Mouse (Mus musculus) heart, embryonic 11.5 days (tissue): ENCODE data around the gene Dcp1b. TPM values are rescaled to one million over a fixed set of nuclear protein-coding genes. Genes with fewer than 3 reads are reported as not detected.

Source experiments
- ATAC-seq: fragments of 200-750 bp; cut with Nextera tagmentation; replicated peaks from 2 replicates; pipeline ENCODE4 v1.8.0; 2017; ENCODE audit warnings: moderate library complexity; ENCODE audit not compliant: insufficient number of reproducible peaks, low FRiP score, low TSS enrichment
- H3K27ac ChIP-seq: fragments of 300-500 bp; sonication (generic); 2 replicates; pipeline ENCODE4 v1.5.1; 2014; ENCODE audit warnings: mild to moderate bottlenecking, low read depth, low read length
- H3K27me3 ChIP-seq: fragments of 300-500 bp; sonication (generic); 2 replicates; pipeline ENCODE4 v1.6.1; 2014; ENCODE audit warnings: mild to moderate bottlenecking, low read length, mixed read lengths; ENCODE audit not compliant: control insufficient read depth, insufficient read depth
- H3K36me3 ChIP-seq: fragments of 300-500 bp; sonication (generic); 2 replicates; pipeline ENCODE4 v1.6.1; 2014; ENCODE audit warnings: mild to moderate bottlenecking, low read length, moderate library complexity, mixed read lengths; ENCODE audit not compliant: control insufficient read depth, insufficient read depth
- H3K4me1 ChIP-seq: fragments of 300-500 bp; sonication (generic); 2 replicates; pipeline ENCODE4 v1.6.1; 2014; ENCODE audit warnings: low read length; ENCODE audit not compliant: control insufficient read depth, insufficient read depth
- H3K4me2 ChIP-seq: fragments of 300-500 bp; sonication (generic); 2 replicates; pipeline ENCODE4 v1.6.1; 2014; ENCODE audit warnings: mild to moderate bottlenecking, moderate library complexity
- H3K4me3 ChIP-seq: fragments of 300-500 bp; sonication (generic); 2 replicates; pipeline ENCODE4 v1.5.1; 2014; ENCODE audit warnings: low read depth, low read length
- H3K9ac ChIP-seq: fragments of 300-500 bp; sonication (generic); 2 replicates; pipeline ENCODE4 v1.6.1; 2014; ENCODE audit warnings: mild to moderate bottlenecking, low read depth, low read length, moderate library complexity
- H3K9me3 ChIP-seq: fragments of 300-500 bp; sonication (generic); replicated peaks from 2 replicates; pipeline ENCODE4 v1.6.1; 2016; ENCODE audit warnings: low read length; ENCODE audit not compliant: control insufficient read depth
- WGBS: fragments of 180-500 bp; shearing (Covaris S2); extraction: QIAGEN DNeasy Blood & Tissue Kit; methylation state at CpG from one replicate; pipeline ENCODE4 v1.1.7; 2014; ENCODE audit not compliant: insufficient replicate concordance; 5-methylcytosine and 5-hydroxymethylcytosine counted together
- polyA plus RNA-seq: library from polyadenylated mRNA; unstranded; fragments of >200 nt; fragmentation: Nextera tagmentation; extraction: Ambion mirVana; gene quantifications from 2 replicates; pipeline ENCODE4 v1.2.1, GENCODE M21; 2014

Dcp1b gene
- polyA plus RNA-seq, 1 experiment from 2014 or later: 6.6 TPM

- Histone ChIP-seq H3K9ac (no peak overlapping the region), H3K4me1 (0 out of 2 replicates have a peak, but pooled peaks cover 2% of the 10 kb centered on the region), H3K27me3 (no peaks in the 10 kb centered on the region), H3K9me3 (no peaks in the 10 kb centered on the region), H3K27ac (no peak overlapping the region), H3K4me3 (no peak overlapping the region), H3K36me3 (no peaks in the 10 kb centered on the region), H3K4me2 (no peak overlapping the region)
- 76% methylated on average over 11 of the region's 11 CpGs for WGBS
- ATAC-seq: no peak
Observed at GRCm38 (mm10) chr6:119228861-119229603, 54.0 kb downstream of the Dcp1b start.

GRCm38 (mm10) chr6:119233066-119233465 lies 58.0 kb downstream of the Dcp1b start:
- no peak overlapping the region for H3K27ac ChIP-seq
- H3K9ac ChIP-seq: no peak overlapping the region
- H3K9me3 ChIP-seq: no peaks in the 10 kb centered on the region
- no peaks in the 10 kb centered on the region for H3K4me1 ChIP-seq
- no peak for ATAC-seq
- H3K27me3 ChIP-seq: no peaks in the 10 kb centered on the region
- no peak overlapping the region for H3K4me3 ChIP-seq
- H3K36me3 ChIP-seq: no peaks in the 10 kb centered on the region
- 44% methylated on average over 3 of the region's 3 CpGs for WGBS
- H3K4me2 ChIP-seq: no peak overlapping the region

GRCm38 (mm10) chr6:119235441-119235840 lies 60.4 kb downstream of the Dcp1b start:
- ATAC-seq: no peak
- Histone ChIP-seq H3K27me3 (peaks cover 3% of the 10 kb centered on the region; the same call in 1 of the 2 replicates), H3K9me3 (no peaks in the 10 kb centered on the region), H3K9ac (no peak overlapping the region), H3K36me3 (no peaks in the 10 kb centered on the region), H3K4me3 (no peak overlapping the region), H3K27ac (no peak overlapping the region), H3K4me2 (no peak overlapping the region), H3K4me1 (no peaks in the 10 kb centered on the region)
- 68% methylated on average over 5 of the region's 5 CpGs for WGBS

- H3K4me2 ChIP-seq: no peak within 1 kb of the TSS
Observed at GRCm38 (mm10) chr6:119236241-119236640, 61.2 kb downstream of the Dcp1b start, which contains the start of gene Cacna2d4. Cacna2d4 (plus strand) TSS chr6:119236526.

GRCm38 (mm10) chr6:119237427-119237989 lies 62.5 kb downstream of the Dcp1b start:
- WGBS: 67% methylated on average over 8 of the region's 8 CpGs
- H3K9ac ChIP-seq: no peak overlapping the region
- H3K4me3 ChIP-seq: no peak overlapping the region
- H3K4me2 ChIP-seq: no peak overlapping the region
- no peaks in the 10 kb centered on the region for H3K9me3 ChIP-seq
- no peaks in the 10 kb centered on the region for H3K4me1 ChIP-seq
- no peak for ATAC-seq
- no peaks in the 10 kb centered on the region for H3K36me3 ChIP-seq
- H3K27ac ChIP-seq: no peak overlapping the region
- H3K27me3 ChIP-seq: peaks cover 6% of the 10 kb centered on the region; the same call in 1 of the 2 replicates

More at GRCm38 (mm10) chr6:119236241-119236640, 61.2 kb downstream of the Dcp1b start, which contains the start of gene Cacna2d4:
- Histone ChIP-seq H3K9me3 (no peaks in the 10 kb centered on the region), H3K27me3 (peaks cover 6% of the 10 kb centered on the region; the same call in 1 of the 2 replicates), H3K4me1 (no peaks in the 10 kb centered on the region), H3K9ac (no peak within 1 kb of the TSS), H3K36me3 (no peaks in the 10 kb centered on the region), H3K27ac (no peak within 1 kb of the TSS), H3K4me3 (no peak within 1 kb of the TSS)
- no peak for ATAC-seq
- 29% methylated on average over 1 of the region's 1 CpGs for WGBS

GRCm38 (mm10) chr6:119239341-119240005 lies 64.4 kb downstream of the Dcp1b start:
- Histone ChIP-seq H3K9me3 (no peaks in the 10 kb centered on the region), H3K27ac (no peak overlapping the region), H3K36me3 (no peaks in the 10 kb centered on the region), H3K4me1 (no peaks in the 10 kb centered on the region), H3K9ac (no peak overlapping the region), H3K4me3 (no peak overlapping the region), H3K4me2 (no peak overlapping the region), H3K27me3 (peaks cover 6% of the 10 kb centered on the region; the same call in 1 of the 2 replicates)
- 68% methylated on average over 5 of the region's 5 CpGs for WGBS
- no peak for ATAC-seq

GRCm38 (mm10) chr6:119240256-119240655 lies 65.2 kb downstream of the Dcp1b start:
- no peak overlapping the region for H3K27ac ChIP-seq
- H3K9me3 ChIP-seq: no peaks in the 10 kb centered on the region
- no peak overlapping the region for H3K4me2 ChIP-seq
- H3K27me3 ChIP-seq: peaks cover 6% of the 10 kb centered on the region; the same call in 1 of the 2 replicates
- no peak overlapping the region for H3K9ac ChIP-seq
- no peaks in the 10 kb centered on the region for H3K36me3 ChIP-seq
- H3K4me3 ChIP-seq: no peak overlapping the region
- 64% methylated on average over 7 of the region's 7 CpGs for WGBS
- H3K4me1 ChIP-seq: no peaks in the 10 kb centered on the region
- ATAC-seq: no peak

- Histone ChIP-seq H3K27me3 (peaks cover 6% of the 10 kb centered on the region; the same call in 1 of the 2 replicates), H3K4me1 (no peaks in the 10 kb centered on the region), H3K4me2 (no peak overlapping the region), H3K36me3 (no peaks in the 10 kb centered on the region), H3K27ac (no peak overlapping the region), H3K4me3 (no peak overlapping the region), H3K9me3 (peaks cover 3% of the 10 kb centered on the region; the same call in 1 of the 2 replicates), H3K9ac (no peak overlapping the region)
- WGBS: 49% methylated on average over 21 of the region's 21 CpGs
- no peak for ATAC-seq
Observed at GRCm38 (mm10) chr6:119240871-119241705, 66.0 kb downstream of the Dcp1b start.
